Comparison of ENCODE assay signal across 22 mouse cellular contexts in the genomic region with DNA sequence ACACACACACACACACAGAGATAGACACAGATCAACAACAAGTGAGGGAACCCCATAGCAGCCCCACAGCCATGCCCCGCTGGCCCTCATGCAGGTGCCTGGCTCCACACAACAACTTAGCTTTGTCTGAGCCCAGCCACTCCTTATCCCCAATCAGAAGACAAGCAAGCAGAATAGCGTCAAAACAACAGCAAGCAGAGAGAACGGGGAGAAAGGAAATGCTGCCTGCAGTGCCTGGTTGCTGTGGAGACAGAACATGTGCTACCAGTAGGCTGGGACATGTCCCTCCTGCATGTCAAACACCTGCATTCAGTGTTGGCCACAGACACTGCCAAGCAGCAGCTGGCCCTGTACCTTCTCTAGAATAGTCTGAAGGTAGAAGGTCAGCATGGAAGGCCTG. TPM values are rescaled to one million over a fixed set of nuclear protein-coding genes. Genes with fewer than 3 reads are reported as not detected.
DNase-seq lines count a peak whose midpoint lies in the region; TF ChIP-seq lines count a peak whose summit lies in the region.
"Had no signal": no experiment of that assay in that cellular context is flagged by ENCODE, and none has a peak within 500 bp of the region (broad histone marks: within the 10 kb centered on the region; RNA-seq: fewer than 3 reads in every experiment).

No protein-coding gene starts in this region.

- intact Hi-C loops in left cerebral cortex, postnatal 25 days (cut with DNase I): no loop called here
- intact Hi-C loops in left cerebral cortex, postnatal 10 days (cut with DNase I): no loop called here
- intact Hi-C loops in heart, postnatal 14 days (cut with DNase I): no loop called here

- H3K27me3 ChIP-seq in thymus, adult 2 months (ENCODE audit: control insufficient read depth, insufficient read depth, low read length): no peaks in the 10 kb centered on the region
- H3K27me3 ChIP-seq: forebrain, embryonic 15.5 days; heart, embryonic 13.5 days; liver, embryonic 15.5 days; midbrain, embryonic 15.5 days; Patski; stomach, embryonic 15.5 days had no signal

- peaks cover 10% of the 10 kb centered on the region for H3K4me1 ChIP-seq in thymus, adult 2 months (replicated peaks; ENCODE audit: control insufficient read depth, insufficient read depth, low read length)
- H3K4me1 ChIP-seq: forebrain, embryonic 15.5 days; liver, embryonic 15.5 days; midbrain, embryonic 10.5 days; midbrain, embryonic 15.5 days; stomach, embryonic 15.5 days had no signal

- H3K4me3 ChIP-seq in thymus, adult 2 months (ENCODE audit: control insufficient read depth, insufficient read depth, low read length): no peak overlapping the region
- H3K4me3 ChIP-seq: forebrain, embryonic 15.5 days; heart, embryonic 13.5 days; liver, embryonic 15.5 days; midbrain, embryonic 10.5 days; midbrain, embryonic 15.5 days; stomach, embryonic 15.5 days had no signal

- peak overlapping the region; percentile 2; the same call in 1 of the 2 replicates for H3K27ac ChIP-seq in thymus, adult 2 months (ENCODE audit: control insufficient read depth, insufficient read depth, low read length)
- H3K27ac ChIP-seq: forebrain, embryonic 15.5 days; heart, embryonic 13.5 days; liver, embryonic 15.5 days; midbrain, embryonic 10.5 days; midbrain, embryonic 15.5 days; stomach, embryonic 15.5 days had no signal

- peaks cover 31% of the 10 kb centered on the region for H3K36me3 ChIP-seq in thymus, adult 2 months (ENCODE audit: control insufficient read depth, insufficient read depth, low read length)

- WGBS in thymus, adult 2 months: 54% methylated on average over 3 of the region's 3 CpGs

- no peak for TF ChIP-seq POLR2A in thymus, adult 2 months (IDR thresholded peaks at IDR 0.05; ENCODE audit: control insufficient read depth, extremely low read depth, insufficient read depth, low read length, poor library complexity)

- peak; percentile 30 for DNase-seq in cerebellum, adult 9-10 months
- no peak for DNase-seq in cerebellum, adult 18-20 months
- peak; percentile 13 to 15 for DNase-seq in left cerebral cortex, postnatal 25 days (ENCODE audit: low spot score in 2 of 2)
- DNase-seq in left cerebral cortex, postnatal 10 days (ENCODE audit: extremely low spot score in 1 of 2, low spot score in 2 of 2): no peak
- peak; percentile 41 for DNase-seq in thymus, adult 2 months
- peak; percentile 43 to 60 for DNase-seq in thymus, postnatal 36 days
- DNase-seq in heart, postnatal 14 days: no peak
- DNase-seq in kidney, postnatal 10 days: no peak
- DNase-seq: adrenal gland, postnatal 14 days; heart, postnatal 10 days; kidney, adult 18-20 months; liver; lung, embryonic 14.5 days; lung, postnatal 14 days; right cerebral cortex, adult 18-20 months had no signal

- no peak for TF ChIP-seq CTCF in thymus, adult 2 months (IDR thresholded peaks at IDR 0.05; ENCODE audit: borderline replicate concordance, control insufficient read depth, extremely low read depth, insufficient read depth, low read length, poor library complexity)

RNA-seq across cellular contexts. Expression of a gene that starts 41.6 kb away (rescaled TPM):
- 100 to 1,000 TPM; 645 to 685 TPM for total RNA-seq in left cerebral cortex, postnatal 25 days (2021)
- 100 to 1,000 TPM; 768 to 793 TPM for total RNA-seq in left cerebral cortex, postnatal 10 days (2021)
- polyA plus RNA-seq in thymus, adult 2 months (2012; rRNA removed): 6.0 and 9.0 TPM in 2 replicates
- 1 to 10 TPM; 8.6 TPM for total RNA-seq in heart, postnatal 14 days (2021)

Comparison
In these comparisons a context has a peak if more than half of its experiments do, and no peak if none do; other contexts are left out.
1. DNase-seq: peak in cerebellum, adult 9-10 months (single experiment), left cerebral cortex, postnatal 25 days (2 of 2), thymus, adult 2 months (single experiment) and thymus, postnatal 36 days (2 of 2); none in cerebellum, adult 18-20 months (0 of 2), left cerebral cortex, postnatal 10 days (0 of 2), heart, postnatal 14 days (0 of 2) and kidney, postnatal 10 days (single experiment).
2. RNA of a gene that starts 41.6 kb away (total RNA-seq): 768 to 793 TPM in left cerebral cortex, postnatal 10 days and 645 to 685 TPM in left cerebral cortex, postnatal 25 days; 8.6 TPM in heart, postnatal 14 days; every median in the first group is over 10 times any median in the second.